Mouse (Mus musculus) forelimb bud, embryonic 11.5 days (tissue): ENCODE measurements at regions not wholly inside any gene's neighbourhood (a gene's known extent, or its start where the extent isn't known, plus 50 kb on each side); places are given as distances from the start of the nearest gene placed in this dataset.

ENCODE experiments used
- DNase-seq: peaks from one replicate; pipeline ENCODE4 v3.0.0-alpha.2; 2012; ENCODE audit warnings: low read depth, low spot score

GRCm38 (mm10) chr5:113408588-113408987 lies 51.5 kb downstream of the Aym1 start:
- DNase-seq, result no peak

GRCm38 (mm10) chr5:113410963-113411362 lies 53.9 kb downstream of the Aym1 start:
- no peak for DNase-seq

- no peak for DNase-seq
Observed at GRCm38 (mm10) chr5:113414639-113415038, 57.5 kb downstream of the Aym1 start.

- DNase-seq, result peak; percentile 35
Observed at GRCm38 (mm10) chr5:113418335-113419013, 61.4 kb downstream of the Aym1 start.

- DNase-seq, result peak; percentile 21
Observed at GRCm38 (mm10) chr5:113420619-113421018, 63.5 kb downstream of the Aym1 start.

GRCm38 (mm10) chr5:113421993-113422725 lies 65.1 kb downstream of the Aym1 start:
- DNase-seq, result no peak

- DNase-seq, result no peak
Observed at GRCm38 (mm10) chr5:113422726-113423110, 65.6 kb downstream of the Aym1 start.

GRCm38 (mm10) chr5:113427779-113428178 lies 62.4 kb upstream of the Wscd2 start:
- no peak for DNase-seq

- no peak for DNase-seq
Observed at GRCm38 (mm10) chr5:113431334-113431733, 58.8 kb upstream of the Wscd2 start.

GRCm38 (mm10) chr5:113436987-113437386 lies 53.1 kb upstream of the Wscd2 start:
- no peak for DNase-seq
